Mouse (Mus musculus): ENCODE measurements around the gene Qprt.
A peak's percentile ranks its signal among the peaks of the same experiment; 100 is the strongest.

The Qprt gene

DNA sequence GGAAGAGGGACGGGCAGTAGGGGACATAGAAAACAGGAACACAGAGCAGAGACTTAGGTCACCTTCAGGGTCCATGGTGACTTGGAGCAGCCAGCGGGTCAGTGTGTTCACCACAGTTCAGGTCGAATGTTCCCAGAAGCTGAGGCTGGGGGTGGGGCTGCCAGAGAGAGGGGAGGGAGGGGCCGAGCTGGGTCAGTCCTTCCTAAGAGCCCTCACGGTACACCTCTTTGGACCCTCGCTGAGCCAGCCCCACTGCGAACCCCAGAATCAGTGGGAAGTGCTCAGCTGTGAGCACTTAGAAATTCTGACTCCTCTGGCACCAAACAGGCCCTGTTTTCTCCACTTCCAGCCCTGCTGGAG, at the start of gene Qprt:
Gene Qprt (minus strand): TSS at position 316 of the 360 bp plus-strand sequence.
- no peak for DNase-seq (ENCODE audit: low spot score)

DNA sequence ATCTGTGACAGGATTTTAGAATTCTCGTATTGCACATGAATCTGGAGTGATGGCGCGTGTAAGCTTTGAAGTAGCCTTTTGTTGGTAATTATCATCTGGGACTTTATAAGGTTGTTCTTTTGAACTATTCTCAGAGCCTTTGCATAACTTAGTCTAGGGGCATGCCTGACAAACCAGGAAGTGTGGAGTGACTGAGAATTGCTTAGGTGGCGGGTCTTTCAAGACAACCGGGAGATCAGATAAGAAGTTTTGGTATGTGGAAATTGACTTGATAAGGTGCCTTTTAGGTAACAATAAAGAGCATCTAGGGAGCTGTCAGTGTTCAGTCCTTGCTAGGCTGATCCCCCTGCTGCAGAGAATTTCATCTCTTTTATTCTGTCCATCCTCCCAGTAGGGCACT, 44.5 kb upstream of the Qprt start:
- no peak for DNase-seq (ENCODE audit: low spot score)

DNA sequence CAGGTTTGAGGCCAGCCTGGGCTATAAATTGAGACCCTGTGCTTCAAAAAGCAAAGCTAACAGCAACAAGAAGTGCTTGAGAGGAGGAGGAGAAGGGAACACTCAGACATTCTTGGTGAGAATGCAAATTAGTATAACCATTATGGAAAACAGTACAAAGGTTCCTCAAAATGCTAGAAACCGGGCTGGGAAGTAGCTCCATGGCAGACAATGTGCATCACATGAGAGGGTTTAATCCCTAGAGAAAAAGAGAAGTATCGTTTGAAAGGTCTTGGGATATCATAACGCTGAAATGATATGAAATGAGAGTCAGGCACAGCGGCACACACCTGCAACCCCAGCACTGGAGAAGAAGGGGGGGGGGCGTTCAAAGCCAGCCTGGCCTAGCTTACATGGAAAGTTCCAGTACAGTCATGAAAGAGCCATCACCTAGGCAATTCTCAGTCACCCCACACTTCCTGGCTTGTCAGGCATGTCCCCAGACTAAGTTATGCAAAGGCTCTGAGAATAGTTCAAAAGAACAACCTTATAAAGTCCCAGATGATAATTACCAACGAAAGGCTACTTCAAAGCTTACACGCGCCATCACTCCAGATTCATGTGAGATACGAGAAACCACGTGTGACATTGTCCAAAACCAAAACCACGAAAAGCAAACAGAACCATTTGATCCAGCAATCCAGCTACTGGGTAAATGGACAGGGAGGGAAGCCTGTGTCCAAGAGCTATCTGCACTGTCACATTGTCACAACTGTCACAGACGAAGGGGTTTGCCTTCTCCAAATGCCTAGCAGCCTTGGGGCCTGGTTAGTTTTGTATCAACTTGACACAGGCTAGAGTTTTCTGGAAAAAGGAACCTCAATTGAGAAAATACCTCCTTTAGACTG, 43.8 kb upstream of the Qprt start:
- no peak for DNase-seq (ENCODE audit: low spot score)

DNA sequence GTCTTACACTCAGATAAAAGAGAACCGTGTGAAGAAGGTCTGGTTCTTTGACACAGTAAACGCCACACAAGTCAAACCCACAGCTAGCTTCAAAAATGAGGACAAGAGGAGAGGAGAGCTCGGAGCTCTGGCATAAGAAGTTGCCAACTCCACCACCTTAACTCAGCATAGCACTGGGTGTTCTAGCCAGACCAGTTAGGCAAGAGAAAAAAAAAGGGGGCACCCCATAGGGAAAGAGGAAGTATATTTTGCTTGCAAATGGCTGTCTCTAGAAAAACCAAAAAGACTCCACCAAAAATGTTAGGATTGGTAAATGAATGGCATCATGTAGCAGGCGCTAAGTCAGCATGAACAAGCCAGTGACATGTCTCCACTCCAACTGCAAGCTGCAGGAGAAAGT, 42.0 kb upstream of the Qprt start:
- DNase-seq (ENCODE audit: low spot score), result no peak

DNA sequence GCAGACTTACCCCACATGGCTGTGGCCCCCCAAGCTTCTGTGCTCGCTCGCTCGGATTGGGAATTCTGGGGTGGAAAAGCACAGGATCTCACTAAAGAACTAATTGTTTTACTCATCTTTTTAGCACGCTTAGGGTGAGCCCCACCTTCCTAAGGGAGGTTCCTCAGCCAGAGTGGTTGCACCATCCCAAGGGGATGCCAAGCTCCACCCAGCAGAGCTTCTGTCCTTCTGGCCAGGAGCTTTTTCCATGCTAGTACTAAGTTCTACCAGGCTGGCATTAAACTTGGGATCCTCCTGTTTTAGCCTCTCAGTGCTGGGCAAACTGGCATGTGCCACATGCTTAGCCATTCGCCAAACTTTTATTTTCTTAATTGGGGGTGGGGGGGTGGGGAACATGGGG, 40.5 kb upstream of the Qprt start:
- DNase-seq (ENCODE audit: low spot score), result peak; percentile 47

DNA sequence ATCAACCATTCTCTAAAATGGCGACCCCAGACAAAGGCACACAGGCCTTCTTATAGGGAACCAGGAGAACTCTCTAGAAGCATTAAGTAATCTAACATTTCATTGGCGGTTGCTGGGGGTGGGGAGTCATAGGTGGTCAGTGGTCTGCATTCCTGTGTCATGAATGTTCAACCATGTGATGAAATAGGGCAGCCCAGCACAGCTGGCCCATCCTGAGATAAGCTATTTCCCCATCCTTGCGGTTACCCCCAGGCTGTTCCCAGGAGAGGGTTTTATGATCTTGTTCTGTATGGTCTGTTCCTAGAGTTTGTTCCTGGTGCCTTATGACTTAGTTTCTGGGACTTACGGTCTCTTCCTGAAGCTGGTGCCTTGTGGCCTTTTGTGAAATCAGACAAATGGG, 35.5 kb upstream of the Qprt start:
- DNase-seq (ENCODE audit: low spot score), result no peak

DNA sequence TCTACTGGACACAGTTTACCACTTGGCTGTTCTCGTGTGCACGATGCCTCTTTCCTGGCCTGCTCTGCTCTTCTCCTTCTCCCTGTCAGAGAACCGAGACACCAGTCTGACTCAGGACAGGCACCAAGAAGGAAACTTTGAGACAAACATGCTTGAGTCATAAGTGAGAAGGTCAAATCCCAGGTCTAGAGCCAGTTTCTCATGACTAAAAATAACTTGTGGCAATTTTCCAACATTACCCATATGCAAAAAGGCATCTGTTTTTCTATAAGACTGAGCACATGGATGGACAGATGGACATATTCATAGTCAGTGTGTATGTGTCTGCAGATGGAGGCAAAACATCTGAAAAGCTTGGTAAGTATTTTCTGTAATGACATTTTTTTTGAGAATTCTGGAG, 31.5 kb upstream of the Qprt start:
- DNase-seq (ENCODE audit: low spot score), result peak; percentile 39

DNA sequence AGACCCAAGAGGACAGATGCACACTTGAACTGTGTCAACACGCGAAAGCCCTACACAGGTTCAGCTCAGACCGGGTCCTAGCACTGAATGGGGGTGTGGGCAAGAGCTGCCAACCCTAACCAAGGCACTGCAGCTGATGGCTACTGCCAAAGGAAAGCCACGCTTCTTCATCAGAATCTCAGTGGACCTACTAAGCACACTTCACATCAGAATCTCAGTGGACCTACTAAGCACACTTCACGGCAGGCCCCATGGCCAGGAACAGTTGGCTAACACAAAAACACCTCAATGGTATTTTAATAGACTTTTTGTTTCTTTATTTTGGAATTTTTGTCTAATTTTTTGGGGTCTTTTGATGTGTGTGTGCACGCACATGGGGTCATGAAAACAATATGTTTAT, 30.4 kb upstream of the Qprt start:
- DNase-seq (ENCODE audit: low spot score), result no peak

DNA sequence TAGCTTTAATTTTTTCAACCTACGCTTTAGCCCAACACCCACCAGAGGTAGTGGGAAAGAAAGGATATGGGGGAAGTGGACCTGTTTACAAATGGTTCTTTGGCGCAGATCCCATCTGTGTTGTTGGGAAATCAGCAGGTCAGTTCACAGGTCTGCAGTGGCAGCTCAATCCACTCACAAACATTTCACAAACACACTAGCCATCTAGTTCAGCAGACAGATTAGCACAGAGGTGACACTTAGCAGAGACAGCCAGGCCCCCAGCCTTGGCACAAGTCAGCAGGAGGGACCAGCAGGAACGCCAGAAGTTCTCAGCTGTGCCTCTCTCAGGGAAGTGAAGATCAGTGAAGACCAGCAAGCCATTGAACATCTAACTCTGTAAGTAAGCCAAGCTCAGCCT, 25.9 kb upstream of the Qprt start:
- DNase-seq (ENCODE audit: low spot score), result no peak

DNA sequence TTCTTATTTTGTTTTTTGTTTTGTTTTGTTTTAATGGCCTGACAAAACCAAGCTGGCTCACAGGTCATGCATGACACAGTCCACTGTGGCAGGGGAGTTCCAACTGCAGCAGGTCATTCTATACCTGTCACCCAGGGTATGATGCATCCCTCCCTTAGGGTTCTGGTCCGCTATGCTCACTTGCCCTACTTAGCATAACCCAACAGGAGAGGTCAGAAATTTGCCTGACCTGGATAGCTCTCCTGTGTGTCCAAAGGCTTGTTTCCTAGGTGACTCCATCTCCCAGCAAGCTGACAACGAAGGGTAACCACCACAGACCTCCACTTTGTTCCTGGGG, 24.2 kb upstream of the Qprt start:
- DNase-seq (ENCODE audit: low spot score), result no peak

DNA sequence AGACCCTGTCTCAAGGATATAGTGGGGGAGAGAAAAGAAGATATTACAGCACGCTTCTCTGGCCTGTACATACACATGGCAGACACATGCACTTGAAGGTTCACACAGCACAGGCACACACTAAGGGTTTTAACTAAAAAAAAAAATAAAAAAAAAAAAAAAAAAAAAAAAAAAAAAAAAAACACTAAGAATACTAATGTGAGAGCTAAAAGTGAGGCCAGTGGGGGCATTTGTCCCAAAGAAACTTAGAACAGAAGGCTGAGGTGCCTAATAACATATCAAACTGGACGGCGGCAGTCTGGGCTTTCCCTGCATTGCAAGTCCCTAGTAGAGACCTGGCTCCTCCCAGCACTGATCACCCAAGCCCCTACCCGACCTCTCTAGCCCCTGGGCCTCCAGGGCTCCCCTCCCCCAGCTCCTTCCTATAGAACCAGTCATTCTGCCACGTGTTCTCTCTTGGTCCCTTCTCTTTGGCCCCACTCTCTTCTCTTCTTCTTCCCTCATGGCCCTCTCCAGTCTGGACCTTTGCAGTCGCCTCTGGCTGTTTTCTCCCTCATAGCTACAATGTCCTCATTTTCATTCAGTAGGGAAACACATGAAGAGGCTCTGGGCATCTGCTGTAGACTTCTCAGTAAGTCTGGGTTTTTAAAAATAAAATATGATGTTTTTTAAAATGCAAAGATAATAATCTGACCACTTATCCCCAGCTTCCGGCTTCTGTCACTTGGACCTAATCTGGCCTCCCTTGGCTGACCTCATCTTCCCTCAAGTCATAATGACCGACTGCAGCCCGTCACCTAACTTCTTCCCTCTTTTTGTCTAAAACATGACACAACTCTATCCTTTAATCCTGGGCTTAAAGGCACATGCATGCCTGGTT, 23.6 kb upstream of the Qprt start:
- DNase-seq (ENCODE audit: low spot score), result no peak

DNA sequence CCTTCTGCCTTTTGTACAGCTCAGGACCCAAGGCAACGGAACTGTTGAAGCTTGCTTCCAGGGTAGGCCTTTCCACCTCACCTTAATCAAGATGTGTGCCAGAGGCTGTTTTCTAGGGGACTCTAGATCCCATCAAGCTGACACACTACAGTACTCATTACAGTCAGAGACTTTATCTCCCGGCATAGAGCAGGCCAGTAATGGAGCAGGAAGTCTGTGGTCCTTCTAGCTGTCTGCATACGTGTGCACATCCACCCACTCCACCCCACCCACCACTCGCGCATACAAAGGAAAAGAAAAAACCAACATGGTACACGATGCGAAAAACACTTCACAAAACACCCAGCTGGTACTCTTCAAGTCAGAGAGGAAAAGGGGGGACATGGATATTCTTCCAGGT, 22.4 kb upstream of the Qprt start:
- DNase-seq (ENCODE audit: low spot score), result no peak

DNA sequence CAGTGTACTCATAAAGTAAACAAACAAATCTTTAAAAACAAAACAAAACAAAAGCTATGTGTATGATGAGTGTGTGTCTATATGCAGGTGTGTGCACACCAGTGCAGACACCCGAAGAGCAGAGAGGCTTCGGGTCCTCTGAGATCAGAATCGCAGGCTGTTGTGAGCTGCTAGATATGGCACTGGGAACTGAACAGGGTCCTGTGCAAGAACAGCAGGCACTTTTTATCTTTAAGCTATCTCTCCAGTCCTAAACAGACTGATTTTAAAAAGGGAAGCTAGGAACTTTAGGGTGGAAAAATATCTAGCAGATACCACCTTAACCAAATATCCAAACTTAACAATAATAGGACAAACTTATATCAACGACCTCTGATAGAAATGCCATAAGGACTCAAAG, 20.6 kb upstream of the Qprt start:
- DNase-seq (ENCODE audit: low spot score), result no peak

DNA sequence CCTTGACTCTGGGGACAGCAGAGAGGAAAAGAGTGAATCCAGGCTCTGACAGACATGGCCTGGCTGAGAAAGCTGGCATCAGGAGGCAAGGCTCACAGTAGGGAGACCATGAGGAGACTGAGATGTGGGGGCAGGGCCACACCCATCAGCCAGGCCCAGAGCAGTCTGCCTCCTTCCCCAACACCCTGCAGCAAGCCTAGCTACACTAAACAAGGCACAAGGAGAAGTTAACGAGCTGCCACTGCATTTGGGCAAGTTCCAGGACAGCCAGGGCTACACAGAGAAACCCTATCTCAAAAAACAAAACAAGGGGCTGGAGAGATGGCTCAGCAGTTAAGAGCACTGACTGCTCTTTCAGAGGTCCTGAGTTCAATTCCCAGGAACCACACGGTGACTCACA, 20.2 kb upstream of the Qprt start:
- DNase-seq (ENCODE audit: low spot score), result no peak

DNA sequence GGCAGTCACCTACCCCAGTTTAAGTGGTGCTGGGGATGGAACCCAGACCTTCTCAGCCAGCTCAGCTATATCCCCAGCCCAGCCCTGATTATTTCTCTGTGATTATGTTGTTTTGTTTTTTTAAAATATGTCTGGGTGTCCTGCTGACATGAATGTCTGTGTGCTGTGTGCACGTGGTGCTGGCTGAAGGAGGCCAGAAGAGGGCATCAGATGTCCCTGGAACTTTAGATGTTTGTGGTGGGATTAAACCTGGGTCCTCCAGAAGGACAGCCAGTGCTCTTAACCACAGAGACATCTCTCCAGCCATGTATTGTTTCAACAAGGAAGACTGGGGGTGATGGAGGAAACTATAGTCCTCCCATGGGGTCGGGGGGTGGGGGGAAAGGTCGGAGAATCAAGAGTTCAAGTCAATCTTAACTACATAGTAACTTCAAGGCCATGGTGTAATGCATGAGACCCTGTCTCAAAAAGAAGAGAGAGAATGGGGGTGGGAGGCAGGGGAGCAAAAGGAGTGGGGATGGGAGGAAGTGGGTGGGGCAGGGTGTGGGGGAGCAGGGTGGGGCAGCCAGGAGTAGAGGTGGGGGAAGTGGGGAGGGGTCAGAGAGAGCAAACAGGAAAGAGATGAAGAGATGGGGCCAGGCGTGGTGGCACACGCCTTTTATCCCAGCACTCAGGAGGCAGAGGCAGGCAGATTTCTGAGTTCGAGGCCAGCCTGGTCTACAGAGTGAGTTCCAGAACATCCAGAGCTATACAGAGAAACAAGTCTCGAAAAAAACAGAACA, 18.8 kb upstream of the Qprt start:
- no peak for DNase-seq (ENCODE audit: low spot score)

DNA sequence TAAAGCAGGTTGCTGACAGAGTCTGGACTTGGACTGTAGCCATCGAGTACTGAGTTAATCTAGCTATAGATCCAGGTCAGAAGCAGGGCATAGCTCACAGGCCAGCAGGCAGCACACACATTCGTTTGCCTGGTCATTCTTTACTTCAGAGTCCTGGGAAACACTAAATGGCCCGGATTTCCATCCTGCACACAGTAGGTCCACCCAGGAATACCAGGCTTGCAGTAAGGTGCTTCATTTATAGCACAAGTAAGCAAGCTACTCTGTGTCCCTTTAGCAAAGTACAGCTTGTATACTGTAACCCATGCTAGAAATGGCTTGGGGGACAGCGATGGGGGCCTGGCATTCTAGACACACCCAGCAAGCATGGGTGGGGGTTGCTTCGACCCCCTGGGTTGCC, 17.5 kb upstream of the Qprt start:
- DNase-seq (ENCODE audit: low spot score), result no peak

DNA sequence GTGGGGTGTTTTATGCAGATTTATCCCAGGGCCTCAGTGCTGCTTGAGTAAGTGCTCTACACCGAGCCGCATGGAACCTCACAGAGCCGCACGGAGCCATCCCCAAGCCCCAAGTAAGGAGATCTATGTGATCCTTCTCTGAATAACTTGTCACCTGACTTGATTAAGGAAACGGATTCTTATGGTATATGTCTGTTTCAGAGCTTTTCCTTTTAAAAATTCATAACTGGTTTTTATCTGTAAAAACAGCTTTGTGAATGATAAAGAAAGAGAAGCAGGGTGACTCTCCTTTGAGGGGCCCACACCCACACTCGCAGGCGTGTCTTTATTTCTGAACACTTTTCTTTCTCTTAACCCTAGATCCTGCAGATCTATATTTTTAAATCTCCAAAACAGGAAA, 17.1 kb upstream of the Qprt start:
- no peak for DNase-seq (ENCODE audit: low spot score)

DNA sequence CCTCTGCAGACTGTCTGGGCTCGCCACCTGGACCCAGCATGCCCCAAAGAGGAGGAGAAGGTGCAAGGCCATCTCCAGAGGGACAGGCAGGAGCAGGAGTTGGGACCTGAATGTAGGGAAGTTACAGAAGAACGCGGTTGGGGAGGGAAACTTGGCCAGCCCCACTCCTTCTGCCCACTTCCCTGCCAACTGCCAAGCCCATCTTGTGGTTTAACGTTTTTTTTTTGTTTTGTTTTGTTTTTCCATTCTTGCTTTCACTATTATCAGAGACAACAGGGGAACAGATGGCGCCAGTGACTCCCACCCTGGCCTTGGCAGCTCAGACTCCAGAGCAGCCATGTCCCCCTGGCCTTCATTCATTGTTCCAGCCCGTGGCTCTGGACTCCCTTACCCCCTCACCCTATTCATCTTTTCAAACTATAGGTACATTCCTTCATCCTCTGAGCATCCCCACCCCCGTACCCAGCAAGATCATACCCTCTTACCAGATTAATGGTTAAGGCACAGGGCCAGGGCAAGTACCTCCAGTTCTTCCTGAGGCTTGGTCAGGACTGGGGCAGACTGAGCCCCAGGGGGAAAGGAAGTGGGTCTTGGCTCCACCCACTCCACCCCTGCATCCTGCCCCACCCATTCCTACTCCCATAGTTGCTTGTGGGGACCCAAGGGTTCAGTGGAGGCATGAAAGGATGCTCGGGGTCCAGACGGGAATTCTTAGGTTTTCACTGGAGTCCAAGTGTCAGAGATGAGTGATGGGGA, 15.4 kb upstream of the Qprt start, which contains the start of gene Spn:
Gene Spn (minus strand): TSS at position 562 of the 756 bp plus-strand sequence.
- DNase-seq (ENCODE audit: low spot score), result no peak

DNA sequence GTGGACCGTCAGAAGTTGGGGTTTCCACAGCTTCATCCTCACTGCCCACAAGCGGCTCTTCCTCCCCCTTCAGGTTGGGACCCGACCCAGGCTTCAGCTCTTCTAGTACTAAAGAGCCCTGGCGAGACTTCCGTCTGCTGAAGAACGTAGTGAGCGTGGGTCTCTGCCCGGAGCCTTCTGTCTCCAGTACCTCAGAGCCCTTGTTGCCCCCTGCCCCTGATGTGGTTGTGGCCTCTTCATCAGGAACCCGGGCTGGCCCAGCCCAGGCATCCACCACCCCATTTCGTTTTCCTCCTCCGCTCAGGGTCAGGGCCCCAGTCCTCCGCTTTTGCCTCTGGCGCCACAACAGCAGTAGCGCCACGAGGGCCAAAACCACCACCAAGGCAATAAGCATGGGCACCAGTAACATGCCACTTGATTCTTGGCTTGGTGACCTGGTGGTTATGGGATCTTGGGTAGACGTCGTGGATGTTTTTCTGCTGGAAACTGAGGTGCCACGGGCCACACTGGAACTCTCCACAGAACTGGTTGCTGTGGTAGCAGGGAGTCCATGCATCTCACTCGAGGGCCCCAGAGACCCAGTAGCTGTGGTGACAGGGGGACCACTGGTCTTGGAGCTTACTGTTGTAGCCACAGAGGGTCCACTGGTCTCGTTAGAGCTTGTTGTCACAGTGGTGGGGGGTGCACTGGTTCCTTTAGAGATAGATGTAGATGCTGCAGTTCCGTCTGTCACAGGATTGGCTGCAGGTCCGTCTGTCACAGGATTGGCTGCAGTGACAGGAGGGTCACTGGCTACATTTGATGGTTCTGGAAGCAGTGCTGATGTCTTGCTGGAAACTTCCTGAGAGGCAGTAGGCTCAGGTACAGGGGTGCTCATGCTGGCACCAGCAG, 14.4 kb upstream of the Qprt start:
- no peak for DNase-seq (ENCODE audit: low spot score)

DNA sequence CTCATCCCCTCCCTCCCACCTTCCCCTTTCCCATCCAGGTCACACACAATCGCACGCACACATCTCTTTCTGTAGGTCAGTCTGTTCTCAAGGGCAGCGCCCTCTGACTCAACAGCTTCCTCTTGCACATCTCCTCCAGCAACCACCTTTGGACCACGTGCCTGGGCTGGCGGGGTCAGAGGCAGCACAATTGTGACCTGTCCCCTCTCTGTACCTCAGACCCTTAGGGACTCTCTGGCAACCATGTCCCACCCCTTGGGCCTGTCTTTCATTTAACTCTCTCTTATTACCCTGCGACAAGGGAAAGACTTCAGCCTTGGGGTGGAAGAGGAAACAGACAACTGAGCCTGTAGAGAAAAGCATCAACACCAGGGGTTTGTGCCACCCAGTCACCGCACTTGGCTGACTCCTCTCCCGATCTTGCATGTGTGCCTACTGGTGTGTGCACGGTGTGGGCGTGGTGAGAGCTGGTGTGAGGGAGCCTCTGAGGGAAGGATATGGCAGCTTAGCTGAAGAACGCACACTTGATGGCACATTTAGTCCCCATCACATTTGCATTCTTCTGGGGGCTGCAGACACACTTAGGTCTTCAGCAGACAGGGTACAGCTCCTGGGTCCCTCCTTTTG, 12.9 kb upstream of the Qprt start:
- no peak for DNase-seq (ENCODE audit: low spot score)
